Mouse (Mus musculus): ENCODE measurements around the gene Atoh7.

The Atoh7 gene

DNA sequence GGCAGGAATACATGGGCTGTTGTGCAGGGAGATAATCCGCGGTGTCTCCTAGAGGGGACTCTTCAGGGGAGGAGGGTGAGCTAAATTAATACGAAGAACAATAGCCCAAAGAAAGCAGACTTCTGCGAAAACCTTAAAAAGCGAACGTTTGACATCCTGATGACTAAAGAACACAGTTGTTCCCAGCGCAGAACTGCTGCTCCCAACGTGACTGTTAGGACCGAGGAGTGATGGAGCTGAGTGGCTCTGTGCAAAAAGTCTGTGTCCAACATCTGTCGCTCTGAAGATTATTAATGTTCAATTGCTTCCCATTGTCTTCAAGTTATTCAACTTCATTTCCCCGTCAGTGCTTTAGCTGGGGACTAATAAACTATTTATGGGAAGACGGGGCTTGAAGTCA, 1.3 kb upstream of the Atoh7 start:
- DNase-seq (ENCODE audit: low read depth, low spot score): no peak

DNA sequence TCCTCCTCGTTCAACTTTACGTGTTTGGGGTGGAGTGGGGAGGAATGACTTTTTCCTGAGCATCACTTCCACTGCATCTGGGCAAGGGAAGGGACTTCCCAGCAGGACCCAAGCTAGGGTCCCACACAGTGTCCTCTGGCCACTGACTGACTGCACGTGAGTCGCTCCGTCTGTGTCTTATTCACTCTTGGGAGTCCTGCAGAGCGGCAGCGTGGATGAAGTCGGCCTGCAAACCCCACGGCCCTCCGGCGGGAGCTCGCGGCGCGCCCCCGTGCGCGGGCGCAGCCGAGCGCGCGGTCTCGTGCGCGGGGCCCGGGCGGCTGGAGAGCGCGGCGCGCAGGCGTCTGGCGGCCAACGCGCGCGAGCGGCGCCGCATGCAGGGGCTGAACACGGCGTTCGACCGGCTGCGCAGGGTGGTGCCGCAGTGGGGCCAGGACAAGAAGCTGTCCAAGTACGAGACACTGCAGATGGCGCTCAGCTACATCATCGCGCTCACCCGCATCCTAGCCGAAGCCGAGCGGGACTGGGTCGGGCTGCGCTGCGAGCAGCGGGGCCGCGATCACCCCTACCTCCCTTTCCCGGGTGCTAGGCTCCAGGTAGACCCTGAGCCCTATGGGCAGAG, 601 bp downstream of the Atoh7 start:
- no peak for DNase-seq (ENCODE audit: low read depth, low spot score)

DNA sequence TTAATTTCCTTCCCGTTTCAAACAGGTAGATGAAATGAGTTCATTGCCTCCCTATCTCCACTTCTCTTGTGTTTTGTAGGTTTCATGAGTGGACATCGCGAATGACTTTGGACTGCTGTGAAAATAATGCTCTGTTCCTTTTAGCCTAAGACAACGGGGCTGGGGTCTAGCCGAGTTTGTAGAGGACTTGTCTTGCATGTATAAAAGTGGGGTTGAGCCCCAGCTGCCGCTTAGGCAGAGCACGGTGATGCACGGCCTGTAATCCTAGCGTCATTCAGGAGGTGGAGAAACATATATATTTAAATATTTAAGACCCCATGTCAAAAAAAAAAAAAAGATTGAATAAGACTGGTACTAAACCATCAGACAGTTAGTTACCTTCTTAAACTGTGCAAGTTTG, 1.2 kb downstream of the Atoh7 start:
- no peak for DNase-seq (ENCODE audit: low read depth, low spot score)

DNA sequence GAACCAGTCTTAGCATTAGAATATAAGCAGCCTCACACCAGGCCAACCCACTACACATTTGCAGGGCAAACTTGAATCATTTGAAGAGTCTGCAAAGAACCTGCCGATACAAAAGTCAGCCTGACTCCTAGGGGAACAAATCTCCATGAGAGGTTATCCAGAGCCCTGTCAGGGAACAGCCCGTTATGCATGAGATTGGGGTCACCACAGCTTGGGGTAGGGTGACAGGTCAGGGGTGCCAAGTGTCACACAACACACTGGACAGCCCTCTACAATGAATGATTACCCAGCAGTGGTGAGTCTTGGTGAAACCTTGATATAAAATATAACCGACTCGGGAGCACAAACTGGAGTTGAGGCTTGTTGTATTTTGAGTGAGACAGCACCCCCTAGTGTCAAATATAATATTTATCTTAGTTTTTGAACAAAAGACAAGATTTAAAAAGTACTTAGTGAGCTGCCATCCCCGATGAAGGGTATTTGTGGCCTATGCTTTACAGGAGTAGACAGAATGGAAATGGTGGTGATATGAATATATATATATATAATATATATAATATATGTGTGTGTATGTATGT, 13.7 kb downstream of the Atoh7 start:
- DNase-seq (ENCODE audit: low read depth, low spot score): no peak

DNA sequence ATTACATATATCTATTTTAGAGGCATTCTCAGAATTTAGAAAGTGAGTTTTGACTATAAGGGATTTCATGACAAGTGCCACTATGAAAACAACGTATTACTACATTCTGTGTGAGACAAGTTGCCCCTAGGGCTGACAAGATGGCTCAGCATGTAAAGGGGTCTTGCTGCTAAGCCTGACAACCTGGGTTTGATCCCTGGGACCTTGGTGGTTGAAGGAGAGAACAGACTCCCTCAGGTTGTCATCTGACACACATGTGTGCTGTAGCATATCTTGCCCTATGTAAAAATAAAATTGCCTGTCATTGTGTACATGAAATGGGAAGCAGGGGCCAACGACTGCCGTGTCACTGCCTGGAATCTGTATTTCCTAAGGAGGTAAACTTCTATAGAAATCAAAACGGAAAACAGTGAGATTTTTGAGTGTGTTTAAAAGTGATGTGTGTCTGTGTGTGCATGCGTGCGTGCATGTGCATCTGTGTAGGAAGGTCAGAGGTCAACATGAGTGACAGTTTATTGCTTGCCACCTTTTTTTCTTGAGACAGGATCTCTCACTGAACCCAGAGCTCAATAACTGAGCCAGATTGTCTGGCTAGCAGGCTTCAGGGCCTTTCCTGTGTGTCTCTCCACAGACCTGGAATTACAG, 14.4 kb downstream of the Atoh7 start:
- DNase-seq (ENCODE audit: low read depth, low spot score): no peak

DNA sequence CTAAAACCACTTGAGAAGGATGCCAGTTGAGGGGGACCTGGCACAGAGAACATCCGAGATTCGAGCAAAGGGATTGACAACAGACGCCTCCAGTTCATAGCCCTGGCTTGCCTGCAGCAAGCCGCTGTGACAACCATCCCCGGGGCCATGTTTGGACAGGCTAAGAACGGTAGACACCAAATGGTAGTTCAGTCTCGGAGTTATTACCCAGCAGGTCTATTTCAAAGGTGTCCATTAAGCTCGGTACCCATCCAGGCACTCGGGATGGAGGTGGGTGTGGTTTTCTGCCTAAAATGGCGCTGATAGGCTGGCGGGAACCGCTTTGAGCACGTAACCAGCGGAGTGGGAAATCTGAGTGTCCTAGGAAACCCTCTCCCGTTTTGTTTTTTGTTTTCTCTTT, 16.4 kb downstream of the Atoh7 start:
- no peak for DNase-seq (ENCODE audit: low read depth, low spot score)

DNA sequence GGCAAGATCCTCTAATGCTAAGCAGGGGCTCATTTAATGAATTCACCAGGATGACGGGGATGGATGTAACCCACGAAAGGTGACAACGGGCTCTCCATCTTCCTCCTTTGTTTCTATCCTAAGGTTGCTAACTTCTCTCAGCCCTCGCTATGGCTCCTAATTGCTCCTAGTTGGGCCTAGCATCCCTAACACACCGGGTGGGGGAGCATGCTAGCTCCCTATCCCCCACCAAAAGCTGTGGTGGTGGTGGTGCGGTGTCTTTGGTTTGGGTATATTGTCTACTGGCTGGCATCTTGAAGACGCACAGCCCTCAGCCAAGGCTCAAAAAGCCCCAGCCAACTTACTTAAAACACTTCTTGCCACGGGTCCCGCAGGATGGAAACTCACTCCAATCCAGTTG, 16.9 kb downstream of the Atoh7 start:
- no peak for DNase-seq (ENCODE audit: low read depth, low spot score)

DNA sequence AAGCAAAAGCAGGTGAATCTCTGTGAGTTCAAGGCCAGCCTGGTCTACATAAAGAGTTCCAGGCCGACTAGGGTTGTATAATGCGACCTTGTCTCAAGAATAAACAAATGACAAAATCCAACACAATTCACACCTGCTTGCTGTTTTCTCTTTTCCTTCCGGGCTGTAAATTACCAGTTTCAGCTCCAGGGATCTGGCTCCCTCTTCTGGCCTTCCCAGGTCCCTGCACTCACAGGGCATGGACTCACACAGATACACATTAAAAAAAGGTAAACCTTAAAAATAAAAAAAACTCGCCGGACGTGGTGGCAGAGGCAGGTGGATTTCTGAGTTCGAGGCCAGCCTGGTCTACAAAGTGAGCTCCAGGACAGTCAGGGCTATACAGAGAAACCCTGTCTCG, 18.1 kb downstream of the Atoh7 start:
- DNase-seq (ENCODE audit: low read depth, low spot score): no peak

DNA sequence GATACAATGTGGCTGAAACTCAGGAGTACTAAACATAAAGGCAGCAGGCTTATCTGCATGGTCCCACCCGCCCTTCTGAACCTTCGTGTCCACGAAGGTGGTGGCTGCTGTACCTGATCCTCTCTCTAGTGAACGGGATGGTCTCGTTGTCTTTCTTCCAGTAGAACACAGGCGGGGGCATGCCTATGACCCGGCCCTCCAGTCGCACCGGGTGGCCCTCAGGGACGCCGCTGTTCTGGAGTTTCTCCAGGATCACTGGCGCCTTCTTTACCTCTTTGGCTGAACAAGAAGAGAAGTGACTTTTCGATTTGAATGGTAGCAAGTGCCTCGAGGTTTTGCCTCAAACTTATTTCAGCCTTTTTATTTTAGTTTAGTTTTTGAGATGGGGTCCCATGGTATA, 20.5 kb downstream of the Atoh7 start:
- no peak for DNase-seq (ENCODE audit: low read depth, low spot score)

DNA sequence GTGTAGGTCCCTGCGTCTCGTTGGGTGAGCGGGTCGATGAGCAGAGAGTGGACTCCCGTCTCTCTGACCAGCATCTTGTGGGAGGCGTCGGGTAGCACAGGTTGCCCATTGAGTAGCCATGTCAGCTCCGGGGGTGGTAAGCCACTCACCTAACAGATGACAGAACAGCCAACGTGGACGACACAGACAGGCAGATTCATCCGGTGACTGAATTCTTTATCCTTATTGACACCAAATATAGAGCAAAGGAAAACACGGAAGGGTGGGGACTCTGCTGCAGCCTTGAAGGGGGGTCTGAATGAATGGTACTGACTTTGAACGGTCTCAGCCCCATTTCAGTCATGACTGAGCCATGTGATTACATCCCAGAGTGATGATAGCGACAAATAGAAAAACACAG, 22.5 kb downstream of the Atoh7 start:
- DNase-seq (ENCODE audit: low read depth, low spot score): no peak

DNA sequence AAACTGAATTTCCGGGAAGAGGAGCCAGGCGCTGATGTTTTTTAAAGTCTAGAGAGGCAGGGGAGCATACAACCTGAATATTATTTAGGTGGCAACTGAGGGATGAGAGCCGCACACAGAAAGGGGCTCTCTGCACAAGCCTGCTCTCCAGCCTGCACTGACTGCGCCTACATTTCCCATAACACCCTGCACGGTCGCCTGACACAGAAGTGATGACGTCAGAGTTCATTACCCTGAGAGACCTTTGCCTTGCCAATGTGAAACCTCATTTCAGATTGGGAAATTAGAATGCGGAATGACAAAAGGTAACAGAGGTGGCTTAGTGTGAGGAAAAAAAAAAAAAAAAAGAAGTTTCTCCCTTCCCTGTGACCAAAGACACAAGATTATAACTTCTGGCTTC, 23.1 kb downstream of the Atoh7 start:
- no peak for DNase-seq (ENCODE audit: low read depth, low spot score)

DNA sequence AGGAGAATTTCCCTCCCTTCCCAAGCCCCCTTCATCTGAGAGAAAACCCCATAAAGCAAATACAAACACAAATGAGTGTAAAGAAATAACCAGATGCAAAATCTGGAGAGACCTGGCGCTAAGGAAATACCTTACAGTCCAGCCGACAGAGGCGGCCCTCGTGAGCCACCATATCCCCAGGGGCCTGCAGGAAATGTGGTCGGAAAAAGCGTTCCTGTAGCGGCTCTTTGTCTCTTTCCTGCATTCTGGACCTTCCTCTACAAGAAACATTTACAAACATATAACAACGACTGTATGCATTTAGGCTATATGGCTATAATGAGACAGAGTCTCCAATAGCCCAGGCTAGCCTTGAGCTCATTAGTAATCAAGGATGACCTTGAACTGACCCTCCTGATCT, 23.7 kb downstream of the Atoh7 start:
- no peak for DNase-seq (ENCODE audit: low read depth, low spot score)

DNA sequence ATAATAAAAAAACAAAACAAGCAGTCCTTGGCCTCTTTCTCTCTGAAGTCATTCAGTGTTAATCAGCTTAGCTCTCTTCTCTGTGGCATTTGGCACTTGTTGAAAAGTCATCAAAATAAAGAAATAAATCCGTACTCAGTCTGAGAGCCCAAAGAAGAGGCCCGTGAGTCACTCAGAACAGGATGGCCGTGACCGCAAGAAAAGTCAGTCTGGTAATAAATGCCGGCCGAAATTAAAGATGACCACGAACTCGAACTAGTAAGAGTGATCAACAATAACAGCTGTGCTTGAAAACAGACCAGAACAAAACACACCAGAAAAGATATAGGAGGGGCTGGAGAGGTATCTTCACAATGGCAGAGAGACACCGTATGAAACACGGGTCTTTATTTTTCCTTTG, 24.6 kb downstream of the Atoh7 start:
- DNase-seq (ENCODE audit: low read depth, low spot score): no peak

DNA sequence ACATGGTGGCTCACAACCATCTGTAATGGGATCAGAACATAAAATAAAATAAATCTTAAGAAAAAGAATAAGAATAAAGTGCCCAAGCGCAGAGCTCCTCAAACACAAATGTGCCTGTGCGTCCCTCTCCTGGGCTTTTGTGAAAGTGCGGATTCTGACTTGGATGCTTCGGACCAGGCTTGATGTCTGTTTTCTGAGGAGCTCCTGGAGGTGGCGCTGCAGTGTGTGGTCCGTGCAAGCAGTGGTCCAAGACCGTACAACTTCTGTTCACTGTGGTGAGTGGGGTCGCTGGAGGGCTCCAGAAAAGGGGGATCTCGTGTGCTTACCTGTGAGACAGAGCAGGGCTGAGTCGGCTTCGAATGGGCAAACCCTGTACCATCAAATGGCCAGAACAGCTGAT, 25.9 kb downstream of the Atoh7 start:
- DNase-seq (ENCODE audit: low read depth, low spot score): no peak

DNA sequence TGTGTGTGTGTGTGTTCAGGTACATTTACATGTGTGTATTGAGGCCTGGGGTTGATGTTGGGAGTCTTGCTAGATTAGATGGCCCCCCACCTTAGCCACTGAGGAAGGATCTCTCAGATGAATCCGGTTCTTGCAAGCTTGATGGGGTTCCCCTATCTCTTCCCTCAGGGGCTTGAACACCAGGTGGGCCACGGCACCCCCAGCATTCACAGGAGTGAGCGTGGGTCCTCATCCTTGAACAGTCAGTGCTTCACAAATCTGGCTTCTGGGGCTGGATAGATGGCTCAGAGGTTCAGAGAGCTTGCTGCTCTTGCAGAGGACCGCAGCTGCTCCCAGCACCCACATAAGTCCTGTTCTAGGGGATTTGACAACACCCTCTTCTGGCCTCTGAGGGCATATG, 26.7 kb downstream of the Atoh7 start:
- DNase-seq (ENCODE audit: low read depth, low spot score): no peak

DNA sequence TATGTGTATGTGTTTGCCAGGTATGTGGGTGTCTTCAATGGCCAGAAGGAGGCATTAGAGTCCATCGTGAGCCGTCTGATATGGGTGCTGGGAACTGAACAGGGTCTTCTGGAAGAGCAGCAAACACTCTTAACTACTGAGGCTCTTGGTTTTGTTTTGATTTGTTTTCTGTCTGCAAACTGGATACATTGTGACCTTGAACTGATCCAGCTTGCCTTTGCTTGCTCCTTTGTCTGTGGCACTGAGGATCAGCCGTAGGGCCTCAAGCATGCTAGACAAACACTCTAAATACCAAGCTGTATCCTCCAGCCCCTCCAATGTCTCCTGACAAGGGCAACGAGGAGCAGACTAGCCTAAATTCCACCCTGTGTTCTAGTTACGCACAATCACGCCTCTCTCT, 27.7 kb downstream of the Atoh7 start:
- DNase-seq (ENCODE audit: low read depth, low spot score): no peak

DNA sequence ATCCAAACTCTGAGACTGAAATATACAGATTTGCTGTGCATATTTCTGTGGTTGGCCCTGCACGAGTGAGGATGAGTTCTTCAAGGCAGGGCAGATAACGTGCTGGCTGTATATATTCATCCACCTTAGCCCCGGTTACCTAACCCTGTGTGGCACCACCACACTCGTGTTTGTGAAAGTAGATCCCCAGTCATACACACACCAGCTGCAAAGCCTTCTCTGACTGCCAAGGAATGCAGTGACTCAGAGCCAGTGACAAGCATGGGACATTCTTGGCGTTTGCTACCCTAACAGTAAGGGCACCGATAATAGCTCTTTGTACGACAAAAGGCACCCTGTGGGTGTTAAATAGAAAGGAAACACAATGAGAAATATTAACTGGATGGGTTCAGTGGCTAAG, 28.8 kb downstream of the Atoh7 start:
- no peak for DNase-seq (ENCODE audit: low read depth, low spot score)

DNA sequence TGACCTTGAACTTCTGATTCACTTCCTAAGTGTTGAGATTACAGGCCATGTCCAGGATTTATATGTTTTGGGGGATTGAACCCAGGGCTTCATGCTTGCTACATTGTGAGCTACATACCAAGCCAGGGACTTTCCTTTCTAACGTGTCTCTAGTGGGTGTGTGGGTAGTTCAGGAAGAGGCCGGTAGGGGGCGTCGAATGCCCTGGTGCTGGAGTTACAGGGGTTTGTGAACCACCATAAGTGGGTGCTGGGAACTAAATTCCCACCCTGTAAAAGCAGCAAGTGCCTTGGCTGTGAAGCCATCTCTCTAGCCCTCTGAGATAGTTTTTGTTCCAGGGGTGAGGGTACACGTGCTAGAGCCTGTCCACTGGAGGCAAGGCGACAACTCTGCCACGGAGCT, 31.0 kb downstream of the Atoh7 start:
- DNase-seq (ENCODE audit: low read depth, low spot score): no peak

DNA sequence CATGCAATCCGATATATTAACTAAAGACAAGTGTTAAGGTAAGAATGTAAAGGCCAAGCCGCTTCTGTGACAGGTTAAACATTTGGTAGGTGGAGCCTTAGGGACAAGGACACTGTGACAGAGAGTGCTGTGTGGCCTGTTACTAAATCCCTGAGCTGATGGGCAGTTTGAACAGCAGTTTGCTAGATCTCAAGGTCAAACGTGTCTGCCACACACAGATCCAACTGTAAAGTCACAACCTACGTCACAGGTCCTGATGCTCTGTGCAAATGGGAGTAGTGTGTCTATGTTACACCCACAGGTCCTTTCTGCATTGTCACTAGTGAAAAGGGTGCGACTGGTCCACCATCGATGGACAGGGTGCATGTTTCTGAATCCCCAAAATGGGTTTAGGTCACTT, 32.9 kb downstream of the Atoh7 start:
- DNase-seq (ENCODE audit: low read depth, low spot score): no peak

DNA sequence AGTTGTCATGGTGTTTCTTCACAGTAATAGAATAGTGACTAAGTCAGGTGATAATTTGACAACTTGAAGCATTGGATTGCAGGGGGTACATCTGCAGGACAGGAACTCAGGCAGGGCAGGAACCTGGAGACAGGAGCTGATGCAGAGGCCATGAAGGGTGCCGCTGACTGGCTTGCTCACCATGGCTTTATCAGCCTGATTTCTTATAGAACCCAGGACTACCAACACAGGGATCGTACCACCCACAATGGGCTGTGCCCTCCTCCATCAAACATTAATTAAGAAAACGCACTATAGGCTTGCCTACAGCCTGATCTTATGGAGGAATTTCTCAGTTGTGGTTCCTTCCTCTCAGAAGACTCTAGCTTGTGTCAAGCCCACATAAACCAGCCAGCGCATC, 33.9 kb downstream of the Atoh7 start:
- DNase-seq (ENCODE audit: low read depth, low spot score): no peak

DNA sequence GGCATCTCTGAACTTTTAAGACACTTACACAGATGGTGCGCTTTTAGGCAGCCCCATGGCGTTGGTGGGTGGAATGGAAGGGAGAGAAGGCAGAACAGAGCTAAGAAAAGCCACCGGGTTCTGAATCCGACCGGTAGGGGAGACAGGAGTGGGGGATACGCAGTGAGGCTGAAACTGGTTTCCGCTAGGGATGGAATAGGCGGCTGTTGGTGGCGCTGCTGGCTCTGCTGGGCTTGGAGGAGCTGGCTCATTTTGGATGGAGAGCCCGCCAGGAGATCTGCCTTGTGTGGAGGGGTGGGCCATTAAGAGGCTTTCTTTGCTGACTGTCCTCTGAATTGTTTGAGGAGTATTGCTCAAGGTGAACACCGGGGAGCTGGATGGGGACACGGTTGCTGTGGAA, 36.2 kb downstream of the Atoh7 start:
- DNase-seq (ENCODE audit: low read depth, low spot score): no peak

DNA sequence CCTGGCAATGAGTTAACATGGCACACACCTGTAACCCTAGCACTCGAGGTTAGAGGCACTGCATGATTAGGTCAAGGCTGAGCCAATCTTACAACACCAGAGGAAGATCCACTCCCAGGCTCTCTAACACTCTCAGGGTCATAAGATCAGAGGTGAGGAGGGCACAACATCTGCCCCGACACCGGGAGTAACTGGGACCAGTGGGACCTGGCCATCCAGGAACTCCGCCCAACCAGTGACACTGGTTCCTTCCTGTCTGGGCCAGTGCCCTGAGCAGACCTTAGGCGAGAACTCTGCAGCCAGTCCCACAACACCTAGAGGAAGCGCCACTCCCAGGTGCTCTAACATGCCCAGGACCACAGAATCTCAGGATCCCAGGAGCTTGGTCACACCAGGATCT, 37.0 kb downstream of the Atoh7 start:
- no peak for DNase-seq (ENCODE audit: low read depth, low spot score)

DNA sequence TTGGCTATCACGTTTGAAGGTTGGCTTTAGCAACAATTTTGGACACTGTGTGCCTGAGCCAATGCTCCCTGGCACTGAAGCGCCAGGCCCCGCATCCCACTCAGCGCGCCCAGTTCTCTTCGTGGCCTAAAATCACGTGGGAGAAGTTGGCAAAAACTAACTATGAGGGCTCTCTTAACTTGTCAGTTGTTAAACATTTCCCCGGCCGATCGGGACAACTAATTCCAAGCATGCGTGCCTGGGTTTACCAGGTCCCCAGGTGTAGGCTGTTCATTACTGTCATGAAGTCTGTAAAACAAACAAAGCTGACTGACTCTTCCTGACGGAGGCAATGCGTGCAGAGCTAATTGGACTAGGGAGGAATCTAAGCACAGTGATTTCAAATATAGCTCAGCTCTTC, 43.2 kb downstream of the Atoh7 start:
- DNase-seq (ENCODE audit: low read depth, low spot score): no peak

All from c-Kit-negative CD71-positive TER-119-positive erythroid progenitor cells, embryonic 14.5 days (primary cell).